Mouse (Mus musculus) CH12.LX (cell line): ENCODE measurements around the gene Zfp229.

Experiments
- CTCF ChIP-seq, 2 experiments: IDR thresholded peaks in 1 of 2; conservative IDR thresholded peaks in 1 of 2; 2 replicates each; pipeline ENCODE4 v1.5.1; 2011 to 2012; ENCODE audit warnings: low read depth in 2 of 2, low read length in 2 of 2, improper control_type of control experiment in 1 of 2, inconsistent platforms in 1 of 2, mild to moderate bottlenecking in 1 of 2, moderate library complexity in 1 of 2
- KAT2A ChIP-seq: IDR thresholded peaks from 2 replicates; pipeline ENCODE4 v1.6.1; 2012; ENCODE audit warnings: low read length, improper control_type of control experiment, inconsistent platforms; ENCODE audit not compliant: insufficient replicate concordance
- NRF1 ChIP-seq: IDR thresholded peaks from 2 replicates; pipeline ENCODE4 v1.6.1; 2014; ENCODE audit warnings: low read depth, mild to moderate bottlenecking, inconsistent platforms, low read length, improper control_type of control experiment, moderate library complexity

DNA sequence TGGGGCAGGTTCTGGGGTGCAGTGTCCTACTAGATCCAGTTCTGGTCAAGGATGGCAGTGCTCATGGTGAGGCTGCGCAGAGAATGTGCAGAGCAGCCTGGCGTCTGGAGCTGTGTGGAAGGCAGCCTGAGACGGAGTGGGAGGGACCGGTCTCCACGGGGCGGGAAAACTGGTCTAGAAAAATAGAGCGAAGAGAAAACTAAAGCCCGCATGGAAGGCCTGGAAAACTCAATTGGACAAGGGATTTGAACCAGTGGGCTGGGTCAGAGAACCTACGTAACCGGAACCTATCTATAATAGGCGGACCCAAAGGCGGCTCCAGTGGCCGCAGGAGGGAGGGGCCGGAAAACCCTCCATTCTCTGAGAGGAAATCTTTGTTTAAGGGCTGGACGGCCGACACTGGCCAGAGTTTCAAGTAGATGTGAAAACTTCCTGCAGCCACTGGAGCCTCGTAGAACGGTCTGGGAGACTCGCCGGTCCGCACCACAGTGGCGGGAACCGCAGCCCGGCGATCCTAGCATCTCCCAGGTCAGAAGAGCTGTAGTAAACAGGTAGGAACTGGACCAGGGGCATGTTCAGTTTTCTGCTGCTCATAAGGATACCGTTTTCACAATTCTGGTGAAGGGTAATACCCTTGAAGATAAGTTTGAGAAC is 23.1 kb upstream of the Zfp229 start, which contains the start of gene Zfp760:
- TF ChIP-seq NRF1 (no peak), KAT2A (no peak), CTCF (conservative IDR thresholded peaks at IDR 0.05 in 1 of 2, IDR thresholded peaks at IDR 0.05 in 1 of 2; ENCODE audit: low read depth in 2 of 2, low read length in 2 of 2) (no peak)
